Mouse (Mus musculus) embryonic facial prominence, embryonic 14.5 days (tissue): ENCODE data around the gene 8030474K03Rik. TPM values are rescaled to one million over a fixed set of nuclear protein-coding genes. Genes with fewer than 3 reads are reported as not detected.
A peak's percentile ranks its signal among the peaks of the same experiment; 100 is the strongest.
"Not testable (repeated sequence)": the region's sequence is repeated elsewhere in the genome, so short reads cannot be mapped to it uniquely, and the experiment has no call there.

Source experiments
- ATAC-seq: fragments of 200-750 bp; cut with Nextera tagmentation; 2 replicates; pipeline ENCODE4 v1.8.0; 2017; ENCODE audit warnings: low read depth, moderate number of reproducible peaks, moderate TSS enrichment
- DNase-seq: peaks from one replicate; pipeline ENCODE4 v3.0.0-alpha.2; 2015; ENCODE audit warnings: low spot score
- H3K27ac ChIP-seq: fragments of 300-500 bp; sonication (generic); replicated peaks from 2 replicates; pipeline ENCODE4 v1.5.1; 2014; ENCODE audit warnings: low read depth, mild to moderate bottlenecking, low read length, moderate library complexity
- H3K27me3 ChIP-seq: fragments of 300-500 bp; sonication (generic); replicated peaks from 2 replicates; pipeline ENCODE4 v1.6.1; 2014; ENCODE audit warnings: low read length; ENCODE audit not compliant: control insufficient read depth, insufficient read depth
- H3K36me3 ChIP-seq: fragments of 300-500 bp; sonication (generic); 2 replicates; pipeline ENCODE4 v1.6.1; 2014; ENCODE audit warnings: low read length, mixed read lengths; ENCODE audit not compliant: control insufficient read depth, insufficient read depth
- H3K4me1 ChIP-seq: fragments of 300-500 bp; sonication (generic); 2 replicates; pipeline ENCODE4 v1.6.1; 2014; ENCODE audit warnings: antibody characterized with exemption, low read length; ENCODE audit not compliant: control insufficient read depth, insufficient read depth
- H3K4me2 ChIP-seq: fragments of 300-500 bp; sonication (generic); 2 replicates; pipeline ENCODE4 v1.6.1; 2014; ENCODE audit warnings: low read depth, mild to moderate bottlenecking, low read length, moderate library complexity, mixed read lengths
- H3K4me3 ChIP-seq: fragments of 300-500 bp; sonication (generic); 2 replicates; pipeline ENCODE4 v1.5.1; 2014; ENCODE audit warnings: low read depth, mild to moderate bottlenecking, low read length
- H3K9ac ChIP-seq: fragments of 300-500 bp; sonication (generic); 2 replicates; pipeline ENCODE4 v1.6.1; 2014; ENCODE audit warnings: low read depth, mild to moderate bottlenecking, low read length, moderate library complexity, mixed read lengths
- H3K9me3 ChIP-seq: fragments of 300-500 bp; sonication (generic); 2 replicates; pipeline ENCODE4 v1.6.1; 2016; ENCODE audit warnings: low read length; ENCODE audit not compliant: control insufficient read depth
- WGBS: fragments of 180-500 bp; shearing (Covaris S2); extraction: QIAGEN DNeasy Blood & Tissue Kit; methylation state at CpG from one replicate; pipeline ENCODE4 v1.1.7; 2014; 5-methylcytosine and 5-hydroxymethylcytosine counted together
- polyA plus RNA-seq: library from polyadenylated mRNA; unstranded; fragments of >200 nt; fragmentation: Nextera tagmentation; extraction: Ambion mirVana; gene quantifications from 2 replicates; pipeline ENCODE4 v1.2.1, GENCODE M21; 2014

Gene 8030474K03Rik
- polyA plus RNA-seq, 1 experiment from 2014 or later = not detected

DNA sequence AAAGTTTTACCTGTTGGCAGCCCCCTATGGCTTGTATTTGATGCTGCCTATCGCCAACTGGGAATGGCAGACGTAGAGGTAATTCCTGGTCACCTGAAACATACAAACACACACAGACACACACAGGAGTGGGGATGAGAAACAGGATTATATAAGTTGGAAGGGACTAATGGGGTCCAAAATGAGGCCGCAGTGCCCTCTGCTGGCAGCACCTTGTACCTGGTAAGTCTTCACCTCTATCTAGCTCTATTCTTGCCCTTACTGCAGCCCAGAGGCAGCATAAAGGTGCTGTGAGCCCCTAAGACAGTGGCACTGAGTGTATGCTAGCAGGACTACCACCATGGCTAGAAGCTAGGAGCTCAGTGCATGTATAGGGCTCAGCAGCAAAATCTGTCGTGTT, 2.9 kb upstream of the 8030474K03Rik start:
- Histone ChIP-seq H3K27me3 (no peaks in the 10 kb centered on the region; the same call in 1 of the 2 replicates), H3K27ac (no peak overlapping the region), H3K9me3 (no peaks in the 10 kb centered on the region), H3K36me3 (no peaks in the 10 kb centered on the region), H3K4me3 (no peak overlapping the region), H3K4me1 (no peaks in the 10 kb centered on the region), H3K4me2 (no peak overlapping the region), H3K9ac (no peak overlapping the region)
- peak; percentile 40 for DNase-seq
- WGBS = 47% methylated on average over 4 of the region's 4 CpGs
- no peak for ATAC-seq

DNA sequence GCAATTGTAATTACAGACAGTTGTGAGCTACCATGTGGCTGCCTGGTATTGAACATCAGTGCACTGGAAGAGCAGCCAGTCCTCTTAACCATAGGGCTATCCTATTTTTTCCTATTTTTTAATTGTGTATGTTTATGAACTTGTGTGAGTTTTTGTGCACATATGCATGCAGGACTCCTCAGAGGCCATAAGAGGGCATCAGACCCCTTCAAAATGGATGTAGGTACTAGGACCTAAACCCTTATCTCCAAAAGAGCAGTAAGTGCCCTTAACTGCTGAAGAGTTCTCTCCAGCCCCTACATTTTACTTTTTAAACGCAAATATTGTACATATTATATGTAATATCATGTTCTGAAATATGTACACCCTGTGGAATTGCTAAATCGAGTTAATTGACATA, 11.1 kb downstream of the 8030474K03Rik start:
- ATAC-seq = no peak
- H3K4me2 ChIP-seq = no peak overlapping the region
- no peak overlapping the region for H3K9ac ChIP-seq
- H3K9me3 ChIP-seq = no peaks in the 10 kb centered on the region
- DNase-seq = peak; percentile 50
- H3K4me3 ChIP-seq = no peak overlapping the region
- peaks cover 3% of the 10 kb centered on the region; the same call in 1 of the 2 replicates for H3K27me3 ChIP-seq
- no peaks in the 10 kb centered on the region for H3K4me1 ChIP-seq
- 27% methylated on average over 2 of the region's 2 CpGs for WGBS
- H3K27ac ChIP-seq = no peak overlapping the region
- no peaks in the 10 kb centered on the region for H3K36me3 ChIP-seq

DNA sequence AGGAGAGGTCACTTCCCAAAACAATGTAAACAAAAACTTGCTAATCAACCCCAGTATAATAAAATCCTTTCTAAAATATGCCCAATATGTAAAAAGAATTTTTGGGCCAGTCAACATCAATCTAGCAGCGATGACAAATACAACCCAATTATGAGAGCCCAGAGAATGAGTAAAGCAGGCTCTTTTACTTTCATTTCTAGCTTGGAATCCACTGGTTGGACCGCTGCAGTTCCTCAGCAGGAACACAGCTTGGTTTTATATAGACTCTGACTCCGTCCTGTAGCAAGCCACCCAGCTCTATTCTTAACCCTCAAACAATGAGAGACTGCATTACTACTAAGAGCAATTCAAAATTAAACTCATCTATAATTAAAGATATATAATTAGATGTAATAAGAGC, 17.3 kb downstream of the 8030474K03Rik start:
- H3K9ac ChIP-seq = no peak overlapping the region
- ATAC-seq (no peak), DNase-seq (no peak)
- no peak overlapping the region for H3K4me3 ChIP-seq
- WGBS = 58% methylated on average over 3 of the region's 3 CpGs
- H3K9me3 ChIP-seq = no peaks in the 10 kb centered on the region
- no peaks in the 10 kb centered on the region for H3K36me3 ChIP-seq
- H3K27ac ChIP-seq = no peak overlapping the region
- peaks cover 8% of the 10 kb centered on the region for H3K27me3 ChIP-seq
- H3K4me1 ChIP-seq = no peaks in the 10 kb centered on the region
- H3K4me2 ChIP-seq = no peak overlapping the region

DNA sequence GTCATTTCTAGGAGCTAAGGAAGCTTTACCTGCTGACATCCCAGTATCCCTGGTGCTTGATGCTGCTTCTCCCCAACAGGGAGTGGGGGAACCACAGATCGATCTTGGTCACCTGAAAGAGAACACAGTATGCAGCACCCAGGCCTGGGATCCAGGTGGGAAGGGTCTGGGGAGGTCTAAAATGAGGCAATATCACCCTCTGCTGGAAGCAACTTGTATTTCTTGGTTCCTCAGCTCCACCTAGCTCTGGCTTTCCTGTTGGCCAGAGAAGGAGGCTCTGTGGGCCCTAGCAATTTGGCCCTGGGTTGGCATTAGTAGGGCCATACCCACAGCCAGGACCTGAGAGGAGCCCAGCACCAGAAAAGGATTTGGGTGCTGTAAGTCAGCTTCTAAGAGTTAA, 24.7 kb downstream of the 8030474K03Rik start:
- H3K4me1 ChIP-seq = no peaks in the 10 kb centered on the region
- ATAC-seq (no peak), DNase-seq (peak; percentile 3)
- H3K4me3 ChIP-seq = no peak overlapping the region
- peaks cover 9% of the 10 kb centered on the region; the same call in 1 of the 2 replicates for H3K27me3 ChIP-seq
- H3K4me2 ChIP-seq = no peak overlapping the region
- no peaks in the 10 kb centered on the region for H3K36me3 ChIP-seq
- 70% methylated on average over 1 of the region's 1 CpGs for WGBS
- H3K9me3 ChIP-seq = no peaks in the 10 kb centered on the region
- H3K27ac ChIP-seq = no peak overlapping the region
- no peak overlapping the region for H3K9ac ChIP-seq

DNA sequence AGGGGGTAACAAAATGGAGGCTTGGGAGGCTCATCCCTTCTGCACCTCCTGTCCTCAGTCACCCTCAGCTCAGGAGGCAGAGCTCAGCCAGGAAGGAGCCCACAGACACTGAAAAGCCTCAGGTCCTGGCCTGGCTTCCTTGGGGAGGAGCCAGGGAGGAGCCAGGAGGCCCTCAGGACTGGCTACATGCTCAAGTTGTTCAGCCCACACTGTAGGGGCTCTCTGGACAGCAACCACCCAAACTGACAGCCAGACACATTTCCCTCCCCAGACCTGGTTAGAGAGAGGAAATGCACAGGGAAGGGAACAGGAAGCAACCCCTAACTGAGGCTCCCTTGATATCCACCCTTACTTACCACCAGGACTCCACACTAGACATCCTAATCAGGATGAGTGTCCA, 25.5 kb downstream of the 8030474K03Rik start:
- H3K9me3 ChIP-seq, H3K9ac ChIP-seq, H3K27ac ChIP-seq, H3K4me2 ChIP-seq, DNase-seq, H3K4me1 ChIP-seq, H3K27me3 ChIP-seq, H3K36me3 ChIP-seq, H3K4me3 ChIP-seq, ATAC-seq: not testable (repeated sequence)

DNA sequence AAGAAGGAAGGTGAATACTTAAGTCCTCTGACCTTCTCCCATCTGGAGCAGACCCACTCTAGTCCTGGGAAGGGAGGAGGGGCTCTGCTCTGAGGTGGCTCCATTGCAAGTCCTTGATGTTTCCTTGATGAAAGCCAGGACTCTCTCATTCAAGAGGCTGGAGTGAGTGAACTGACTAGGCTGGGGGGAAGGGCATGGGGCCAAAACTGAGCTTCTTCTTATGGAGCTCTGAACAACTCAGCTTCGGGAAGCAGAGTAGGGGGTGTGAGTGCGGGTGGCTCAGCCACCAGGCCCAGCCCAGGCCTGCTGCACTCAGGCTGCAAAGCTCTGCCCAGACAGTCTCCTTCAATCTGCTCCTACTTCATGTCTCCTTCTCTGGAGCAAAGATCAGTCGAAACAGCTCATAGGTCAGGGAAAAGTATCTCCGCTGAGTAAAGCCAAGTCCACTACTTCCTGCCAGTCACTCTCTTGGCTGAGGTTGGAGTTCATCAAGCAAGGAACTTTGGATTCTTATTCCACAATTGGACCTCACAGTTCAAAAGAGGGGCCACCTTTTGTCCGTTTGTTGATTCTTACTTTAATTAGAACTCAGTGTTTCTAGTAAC, 52.8 kb downstream of the 8030474K03Rik start:
- H3K27me3 ChIP-seq = peaks cover 44% of the 10 kb centered on the region

More for the DNA sequence above, 52.8 kb downstream of the 8030474K03Rik start:
- 47% methylated on average over 5 of the region's 5 CpGs for WGBS
- no peaks in the 10 kb centered on the region for H3K9me3 ChIP-seq
- H3K4me3 ChIP-seq = no peak overlapping the region
- H3K9ac ChIP-seq = no peak overlapping the region
- ATAC-seq (no peak; the same call in 1 of the 2 replicates), DNase-seq (peak; percentile 24)
- no peaks in the 10 kb centered on the region for H3K4me1 ChIP-seq
- no peak overlapping the region for H3K27ac ChIP-seq
- no peaks in the 10 kb centered on the region for H3K36me3 ChIP-seq
- no peak overlapping the region for H3K4me2 ChIP-seq

Other genes starting within 250 kb of the 8030474K03Rik start
- gene Ogt, start 154.6 kb upstream of the 8030474K03Rik start, polyA plus RNA-seq = 182 and 200 TPM in 2 replicates
- 0.58 and 0.82 TPM in 2 replicates for gene Cxcr3, start 60.4 kb upstream of the 8030474K03Rik start, polyA plus RNA-seq
- gene Gm4779, start 233 bp upstream of the 8030474K03Rik start, polyA plus RNA-seq = 0.12 and 0.18 TPM in 2 replicates
- 9.9 and 11.5 TPM in 2 replicates for gene Nhsl2, start 54.7 kb downstream of the 8030474K03Rik start, polyA plus RNA-seq